Mouse (Mus musculus): ENCODE measurements around the gene Sufu. TPM values are rescaled to one million over a fixed set of nuclear protein-coding genes. Genes with fewer than 3 reads are reported as not detected.
A peak's percentile ranks its signal among the peaks of the same experiment; 100 is the strongest.

Gene Sufu
- polyA plus RNA-seq (2015; fragmentation: Nextera tagmentation; extraction: Ambion mirVana): 15.2 and 20.6 TPM in 2 replicates

- under 1% methylated on average over 57 of the region's 57 CpGs for WGBS
- peak; percentile 90 for ATAC-seq (replicated peaks; ENCODE audit: insufficient number of reproducible peaks, insufficient read depth, low FRiP score, low read depth)
- Histone ChIP-seq H3K9ac (peak within 1 kb of the TSS; percentile 81), H3K9me3 (replicated peaks) (no peaks in the 10 kb centered on the region), H3K27me3 (no peaks in the 10 kb centered on the region), H3K4me2 (peak within 1 kb of the TSS; percentile 87), H3K36me3 (peaks cover 7% of the 10 kb centered on the region), H3K4me3 (peak within 1 kb of the TSS; percentile 85), H3K4me1 (replicated peaks) (peaks cover 51% of the 10 kb centered on the region), H3K27ac (peak within 1 kb of the TSS; percentile 82)
Observed at GRCm38 (mm10) chr19:46396686-46397435, at the start of gene Sufu. Sufu (plus strand) TSS chr19:46396896.

- no peak overlapping the region for H3K4me3 ChIP-seq
- WGBS: 93% methylated on average over 1 of the region's 1 CpGs
- H3K4me1 ChIP-seq (replicated peaks): peaks cover 18% of the 10 kb centered on the region
- no peak for ATAC-seq (replicated peaks; ENCODE audit: insufficient number of reproducible peaks, insufficient read depth, low FRiP score, low read depth)
- H3K9me3 ChIP-seq (replicated peaks): no peaks in the 10 kb centered on the region
- H3K27ac ChIP-seq: no peak overlapping the region
- H3K36me3 ChIP-seq: no peaks in the 10 kb centered on the region
- no peak overlapping the region for H3K9ac ChIP-seq
- H3K27me3 ChIP-seq: peaks cover 16% of the 10 kb centered on the region
- H3K4me2 ChIP-seq: no peak overlapping the region
Observed at GRCm38 (mm10) chr19:46347146-46347545, 49.5 kb upstream of the Sufu start.

- H3K4me3 ChIP-seq: peak overlapping the region; percentile 60
- WGBS: 27% methylated on average over 14 of the region's 14 CpGs
- peak overlapping the region; percentile 96 for H3K4me2 ChIP-seq
- peak overlapping the region; percentile 67 for H3K27ac ChIP-seq
- peak overlapping the region; percentile 75 for H3K9ac ChIP-seq
- H3K27me3 ChIP-seq: peaks cover 16% of the 10 kb centered on the region
- no peaks in the 10 kb centered on the region for H3K36me3 ChIP-seq
- no peak for ATAC-seq (replicated peaks; ENCODE audit: insufficient number of reproducible peaks, insufficient read depth, low FRiP score, low read depth)
- peaks cover 18% of the 10 kb centered on the region for H3K4me1 ChIP-seq (replicated peaks)
- no peaks in the 10 kb centered on the region for H3K9me3 ChIP-seq (replicated peaks)
Observed at GRCm38 (mm10) chr19:46347936-46348668, 48.6 kb upstream of the Sufu start.

- Histone ChIP-seq H3K9ac (peak overlapping the region; percentile 75), H3K4me1 (replicated peaks) (peaks cover 18% of the 10 kb centered on the region), H3K9me3 (replicated peaks) (no peaks in the 10 kb centered on the region), H3K4me3 (peak overlapping the region; percentile 60), H3K27ac (peak overlapping the region; percentile 67), H3K36me3 (no peaks in the 10 kb centered on the region), H3K27me3 (peaks cover 9% of the 10 kb centered on the region; the same call in 1 of the 2 replicates), H3K4me2 (peak overlapping the region; percentile 96)
- ATAC-seq (replicated peaks; ENCODE audit: insufficient number of reproducible peaks, insufficient read depth, low FRiP score, low read depth): peak; percentile 84
- under 1% methylated on average over 78 of the region's 78 CpGs for WGBS
Observed at GRCm38 (mm10) chr19:46348761-46349458, 47.8 kb upstream of the Sufu start.

- Histone ChIP-seq H3K36me3 (no peaks in the 10 kb centered on the region), H3K9ac (peak overlapping the region; percentile 75; the same call in 1 of the 2 replicates), H3K4me2 (peak overlapping the region; percentile 96), H3K27ac (no peak overlapping the region), H3K27me3 (0 out of 2 replicates have a peak, but pooled peaks cover 4% of the 10 kb centered on the region), H3K4me1 (replicated peaks) (peaks cover 18% of the 10 kb centered on the region), H3K4me3 (peak overlapping the region; percentile 60), H3K9me3 (replicated peaks) (no peaks in the 10 kb centered on the region)
- 0 out of 2 replicates have a peak, but pooled peaks have one; percentile 20 for ATAC-seq (replicated peaks; ENCODE audit: insufficient number of reproducible peaks, insufficient read depth, low FRiP score, low read depth)
- 31% methylated on average over 6 of the region's 6 CpGs for WGBS
Observed at GRCm38 (mm10) chr19:46349550-46349949, 47.1 kb upstream of the Sufu start.

GRCm38 (mm10) chr19:46350168-46350932, 46.3 kb upstream of the Sufu start, which contains the start of gene 2310034G01Rik:
2310034G01Rik (minus strand) TSS chr19:46350302.
- Histone ChIP-seq H3K36me3 (no peaks in the 10 kb centered on the region), H3K9me3 (replicated peaks) (no peaks in the 10 kb centered on the region), H3K4me2 (peak within 1 kb of the TSS; percentile 96), H3K27me3 (0 out of 2 replicates have a peak, but pooled peaks cover 4% of the 10 kb centered on the region), H3K4me1 (replicated peaks) (peaks cover 18% of the 10 kb centered on the region), H3K9ac (peak within 1 kb of the TSS; percentile 75), H3K4me3 (peak within 1 kb of the TSS; percentile 60), H3K27ac (peak within 1 kb of the TSS; percentile 67)
- no peak for ATAC-seq (replicated peaks; ENCODE audit: insufficient number of reproducible peaks, insufficient read depth, low FRiP score, low read depth)
- WGBS: 50% methylated on average over 10 of the region's 10 CpGs

GRCm38 (mm10) chr19:46356701-46357138, 40.0 kb upstream of the Sufu start:
- Histone ChIP-seq H3K9me3 (replicated peaks) (no peaks in the 10 kb centered on the region), H3K27ac (peak overlapping the region; percentile 64; the same call in 1 of the 2 replicates), H3K4me2 (peak overlapping the region; percentile 91), H3K27me3 (peaks cover 14% of the 10 kb centered on the region), H3K36me3 (no peaks in the 10 kb centered on the region), H3K4me3 (peak overlapping the region; percentile 62), H3K9ac (peak overlapping the region; percentile 59), H3K4me1 (replicated peaks) (peaks cover 14% of the 10 kb centered on the region)
- peak; percentile 79 for ATAC-seq (replicated peaks; ENCODE audit: insufficient number of reproducible peaks, insufficient read depth, low FRiP score, low read depth)
- under 1% methylated on average over 29 of the region's 29 CpGs for WGBS

GRCm38 (mm10) chr19:46357344-46358280, 39.1 kb upstream of the Sufu start:
- Histone ChIP-seq H3K36me3 (no peaks in the 10 kb centered on the region), H3K9me3 (replicated peaks) (no peaks in the 10 kb centered on the region), H3K9ac (peak overlapping the region; percentile 59), H3K27ac (peak overlapping the region; percentile 64), H3K4me2 (peak overlapping the region; percentile 91), H3K27me3 (peaks cover 14% of the 10 kb centered on the region), H3K4me1 (replicated peaks) (peaks cover 14% of the 10 kb centered on the region), H3K4me3 (peak overlapping the region; percentile 62)
- 18% methylated on average over 25 of the region's 25 CpGs for WGBS
- no peak; the same call in 1 of the 2 replicates for ATAC-seq (replicated peaks; ENCODE audit: insufficient number of reproducible peaks, insufficient read depth, low FRiP score, low read depth)

GRCm38 (mm10) chr19:46358381-46358780, 38.3 kb upstream of the Sufu start:
- H3K4me3 ChIP-seq: peak overlapping the region; percentile 62; the same call in 1 of the 2 replicates

More at GRCm38 (mm10) chr19:46358381-46358780, 38.3 kb upstream of the Sufu start:
- WGBS: 55% methylated on average over 4 of the region's 4 CpGs
- H3K27me3 ChIP-seq: peaks cover 14% of the 10 kb centered on the region
- H3K36me3 ChIP-seq: no peaks in the 10 kb centered on the region
- H3K9me3 ChIP-seq (replicated peaks): no peaks in the 10 kb centered on the region
- peak overlapping the region; percentile 64 for H3K27ac ChIP-seq
- peak overlapping the region; percentile 91 for H3K4me2 ChIP-seq
- peaks cover 14% of the 10 kb centered on the region for H3K4me1 ChIP-seq (replicated peaks)
- no peak for ATAC-seq (replicated peaks; ENCODE audit: insufficient number of reproducible peaks, insufficient read depth, low FRiP score, low read depth)
- H3K9ac ChIP-seq: no peak overlapping the region
